Mouse (Mus musculus) c-Kit-positive CD71-negative TER-119-negative erythroid progenitor cells, embryonic 14.5 days (primary cell): ENCODE results near the gene Fyttd1.

Experiments used
- DNase-seq: peaks from one replicate; pipeline ENCODE4 v3.0.0-alpha.2; 2013; ENCODE audit warnings: low read depth

Fyttd1 gene

GRCm38 (mm10) chr16:32942694-32943093 lies 65.4 kb downstream of the Fyttd1 start:
- no peak for DNase-seq

GRCm38 (mm10) chr16:32945379-32945778 lies 68.1 kb downstream of the Fyttd1 start:
- no peak for DNase-seq

- no peak for DNase-seq
Observed at GRCm38 (mm10) chr16:32948016-32948415, 70.7 kb downstream of the Fyttd1 start.

GRCm38 (mm10) chr16:32948656-32949055 lies 71.4 kb downstream of the Fyttd1 start:
- no peak for DNase-seq

GRCm38 (mm10) chr16:32949281-32949680 lies 72.0 kb downstream of the Fyttd1 start:
- DNase-seq, result no peak

GRCm38 (mm10) chr16:32951074-32951473 lies 73.8 kb downstream of the Fyttd1 start:
- DNase-seq, result no peak

- DNase-seq, result no peak
Observed at GRCm38 (mm10) chr16:32953806-32954205, 76.5 kb downstream of the Fyttd1 start.

- DNase-seq, result no peak
Observed at GRCm38 (mm10) chr16:32954304-32954703, 77.0 kb downstream of the Fyttd1 start.

- no peak for DNase-seq
Observed at GRCm38 (mm10) chr16:32956889-32957288, 79.6 kb downstream of the Fyttd1 start.
